10 mouse cellular contexts compared by ENCODE assay signal in the genomic region with DNA sequence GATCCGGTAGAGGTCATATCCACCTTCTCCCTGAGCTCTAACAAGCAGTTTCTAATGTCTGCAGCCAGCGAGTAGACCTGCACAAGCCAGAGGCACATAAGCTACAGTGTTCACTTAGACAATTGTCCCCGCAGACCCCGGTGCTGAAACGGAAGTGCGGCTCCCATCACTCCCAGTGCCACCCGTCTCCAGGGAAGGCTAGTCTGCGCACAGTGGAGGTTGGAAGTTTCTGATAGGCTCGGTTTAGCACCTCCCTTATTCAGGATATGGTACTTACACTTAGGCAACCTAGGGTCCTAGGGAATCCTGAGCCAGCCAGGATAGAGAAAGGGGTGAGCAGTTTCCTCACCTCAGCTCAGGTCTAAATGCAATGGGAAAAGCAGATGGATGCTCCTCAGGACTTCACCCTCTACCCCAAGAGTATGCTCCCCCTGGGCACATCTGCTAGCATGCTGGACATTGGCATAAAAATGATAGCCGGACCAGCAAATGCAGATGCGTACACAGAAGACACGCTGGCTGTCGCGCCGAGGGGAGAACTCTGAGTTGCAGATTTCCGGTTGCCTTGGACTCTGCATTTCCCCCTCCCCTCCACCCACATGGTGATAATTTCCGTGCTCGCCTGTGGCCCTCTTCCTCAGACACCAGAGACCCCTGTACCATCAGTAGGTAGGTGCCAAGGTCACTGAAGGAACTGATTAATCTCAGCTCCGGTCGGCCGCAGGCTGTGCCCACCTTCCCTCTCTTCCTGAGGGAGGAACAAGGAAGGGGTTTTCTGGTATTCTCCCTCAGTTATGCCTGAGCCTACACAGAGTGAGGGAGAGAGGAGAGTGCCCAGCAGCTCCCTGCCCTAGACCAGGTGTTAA. TPM values are rescaled to one million over a fixed set of nuclear protein-coding genes. Genes with fewer than 3 reads are reported as not detected.
DNase-seq lines count a peak whose midpoint lies in the region; ATAC-seq lines count a peak whose summit lies in the region.
"Had no signal": no experiment of that assay in that cellular context is flagged by ENCODE, and none has a peak within 500 bp of the region (broad histone marks: within the 10 kb centered on the region; RNA-seq: fewer than 3 reads in every experiment).

No protein-coding gene starts in this region.

- H3K36me3 ChIP-seq in heart, embryonic 14.5 days (ENCODE audit: control insufficient read depth, insufficient read depth, low read length), result peaks cover 36% of the 10 kb centered on the region
- peaks cover 28% of the 10 kb centered on the region; the same call in 1 of the 2 replicates for H3K36me3 ChIP-seq in limb, embryonic 10.5 days
- H3K36me3 ChIP-seq: hindbrain, embryonic 15.5 days had no signal

- peak overlapping the region; percentile 43 to 72; a peak in 3 of 4 replicates for H3K27ac ChIP-seq in heart, embryonic 14.5 days (replicated peaks in 1 of 2; ENCODE audit: control insufficient read depth in 1 of 2, insufficient read depth in 1 of 2, low read depth in 2 of 2, low read length in 2 of 2)
- H3K27ac ChIP-seq in limb, embryonic 10.5 days, result peak overlapping the region; percentile 81
- H3K27ac ChIP-seq: hindbrain, embryonic 15.5 days had no signal

- DNase-seq in heart, adult 8-10 months (ENCODE audit: low spot score), result no peak
- DNase-seq in CD4-positive, CD25-positive, alpha-beta regulatory T cell, adult 2 months (ENCODE audit: low read depth, low spot score), result peak; percentile 29
- DNase-seq in limb, embryonic 10.5 days (ENCODE audit: low spot score), result peak; percentile 53
- DNase-seq in frontal cortex, postnatal 25 days (ENCODE audit: low spot score in 2 of 2), result no peak
- DNase-seq in c-Kit-positive CD71-positive TER-119-positive erythroid progenitor cells, embryonic 14.5 days (ENCODE audit: low spot score), result no peak
- DNase-seq in B cell, adult 2 months, result no peak
- DNase-seq: lung, postnatal 4 days had no signal

- ATAC-seq in heart, embryonic 14.5 days (ENCODE audit: insufficient number of reproducible peaks, insufficient read depth, low FRiP score, low read depth), result 0 out of 2 replicates have a peak, but pooled peaks have one; percentile 26
- ATAC-seq in activated CD4-positive, CD25-positive, alpha-beta regulatory T cell, adult 4 months, result peak; percentile 47

- peak overlapping the region; percentile 1 for H3K9ac ChIP-seq in heart, embryonic 14.5 days (ENCODE audit: low read length)
- H3K9ac ChIP-seq: hindbrain, embryonic 15.5 days had no signal

- H3K27me3 ChIP-seq in heart, embryonic 14.5 days (ENCODE audit: control insufficient read depth, insufficient read depth, low read length), result no peaks in the 10 kb centered on the region
- H3K27me3 ChIP-seq in limb, embryonic 10.5 days (ENCODE audit: low read depth, poor library complexity, severe bottlenecking), result no peaks in the 10 kb centered on the region
- H3K27me3 ChIP-seq: hindbrain, embryonic 15.5 days had no signal

- H3K4me1 ChIP-seq in heart, embryonic 14.5 days (ENCODE audit: control insufficient read depth in 2 of 2, insufficient read depth in 2 of 2, low read length in 2 of 2), result peaks cover 49 to 85% of the 10 kb centered on the region in 2 experiments
- peaks cover 68% of the 10 kb centered on the region for H3K4me1 ChIP-seq in limb, embryonic 10.5 days

- WGBS in heart, embryonic 14.5 days, result 38% methylated on average over 21 of the region's 21 CpGs
- 16% methylated on average over 21 of the region's 21 CpGs for WGBS in limb, embryonic 10.5 days

- no peak overlapping the region for H3K4me3 ChIP-seq in heart, embryonic 14.5 days (ENCODE audit: control insufficient read depth in 1 of 2, insufficient read depth in 1 of 2, low read depth in 1 of 2, low read length in 2 of 2)
- H3K4me3 ChIP-seq in limb, embryonic 10.5 days, result peak overlapping the region; percentile 31
- H3K4me3 ChIP-seq: hindbrain, embryonic 15.5 days had no signal

- H3K9me3 ChIP-seq in heart, embryonic 14.5 days (ENCODE audit: control insufficient read depth, low read length), result no peaks in the 10 kb centered on the region
- no peaks in the 10 kb centered on the region for H3K9me3 ChIP-seq in limb, embryonic 10.5 days (replicated peaks)
- H3K9me3 ChIP-seq: hindbrain, embryonic 15.5 days had no signal

- H3K4me2 ChIP-seq in heart, embryonic 14.5 days (ENCODE audit: low read length), result no peak overlapping the region
- H3K4me2 ChIP-seq: hindbrain, embryonic 15.5 days had no signal

RNA-seq across cellular contexts. Expression of gene Mbnl2, which starts 11.9 kb away (rescaled TPM):
- polyA plus RNA-seq in heart, embryonic 14.5 days (2014; fragmentation: Nextera tagmentation; extraction: Ambion mirVana), result 129 and 130 TPM in 2 replicates
- total RNA-seq in heart, adult 8-10 months (2022), result 100 to 1,000 TPM; 236 to 260 (median 252) TPM
- 10 to 100 TPM; 44.6 to 46.0 TPM for polyA plus RNA-seq in activated CD4-positive, CD25-positive, alpha-beta regulatory T cell, adult 4 months (2017; shearing (Covaris generic))
- polyA plus RNA-seq in limb, embryonic 10.5 days (2016; fragmentation: Nextera tagmentation; extraction: Ambion mirVana), result 33.8 and 45.5 TPM in 2 replicates

Comparison
In these comparisons a context has a peak if more than half of its experiments do, and no peak if none do; other contexts are left out.
1. DNase-seq: peak in CD4-positive, CD25-positive, alpha-beta regulatory T cell, adult 2 months (single experiment) and limb, embryonic 10.5 days (single experiment); none in heart, adult 8-10 months (single experiment), frontal cortex, postnatal 25 days (0 of 2), c-Kit-positive CD71-positive TER-119-positive erythroid progenitor cells, embryonic 14.5 days (single experiment) and B cell, adult 2 months (0 of 2).